Mouse (Mus musculus): ENCODE measurements around the gene Relch.

Relch gene

GRCm38 (mm10) chr1:105794670-105795069, 131.0 kb downstream of the Relch start:
- in situ Hi-C loops (cut with MboI): no loop called here

GRCm38 (mm10) chr1:105795705-105796104, 132.0 kb downstream of the Relch start:
- in situ Hi-C loops (cut with MboI): no loop called here

DNA sequence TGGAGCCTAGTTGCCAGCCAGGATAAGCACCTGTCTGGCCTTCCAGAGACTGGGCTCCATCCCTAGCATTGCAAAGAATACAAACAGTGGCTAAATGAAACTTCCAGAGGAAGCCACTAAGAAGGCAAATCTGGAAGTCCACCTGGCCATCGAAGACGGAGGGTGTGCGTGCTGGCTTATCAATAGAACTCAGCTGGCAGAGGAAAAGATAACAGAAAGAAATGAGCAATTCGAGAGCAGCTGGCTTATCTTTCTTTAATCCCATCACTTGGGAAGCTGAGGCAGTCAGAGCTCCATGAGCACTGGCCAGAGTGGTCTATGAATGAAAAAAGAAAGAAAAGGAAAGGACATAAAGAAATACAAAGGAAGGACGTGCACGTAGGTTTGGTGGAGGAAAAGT, 136.9 kb downstream of the Relch start:
- in situ Hi-C loops (cut with MboI): no loop called here

- in situ Hi-C loops (cut with MboI): no loop called here
These were observed 137.6 kb downstream of the Relch start for GRCm38 (mm10) chr1:105801252-105801651.

- in situ Hi-C loops (cut with MboI): no loop called here
These were observed 139.3 kb downstream of the Relch start for GRCm38 (mm10) chr1:105802941-105803340.

GRCm38 (mm10) chr1:105804285-105804684, 140.6 kb downstream of the Relch start:
- in situ Hi-C loops (cut with MboI): no loop called here

Data from mature B cell (primary cell).